In the genomic region with DNA sequence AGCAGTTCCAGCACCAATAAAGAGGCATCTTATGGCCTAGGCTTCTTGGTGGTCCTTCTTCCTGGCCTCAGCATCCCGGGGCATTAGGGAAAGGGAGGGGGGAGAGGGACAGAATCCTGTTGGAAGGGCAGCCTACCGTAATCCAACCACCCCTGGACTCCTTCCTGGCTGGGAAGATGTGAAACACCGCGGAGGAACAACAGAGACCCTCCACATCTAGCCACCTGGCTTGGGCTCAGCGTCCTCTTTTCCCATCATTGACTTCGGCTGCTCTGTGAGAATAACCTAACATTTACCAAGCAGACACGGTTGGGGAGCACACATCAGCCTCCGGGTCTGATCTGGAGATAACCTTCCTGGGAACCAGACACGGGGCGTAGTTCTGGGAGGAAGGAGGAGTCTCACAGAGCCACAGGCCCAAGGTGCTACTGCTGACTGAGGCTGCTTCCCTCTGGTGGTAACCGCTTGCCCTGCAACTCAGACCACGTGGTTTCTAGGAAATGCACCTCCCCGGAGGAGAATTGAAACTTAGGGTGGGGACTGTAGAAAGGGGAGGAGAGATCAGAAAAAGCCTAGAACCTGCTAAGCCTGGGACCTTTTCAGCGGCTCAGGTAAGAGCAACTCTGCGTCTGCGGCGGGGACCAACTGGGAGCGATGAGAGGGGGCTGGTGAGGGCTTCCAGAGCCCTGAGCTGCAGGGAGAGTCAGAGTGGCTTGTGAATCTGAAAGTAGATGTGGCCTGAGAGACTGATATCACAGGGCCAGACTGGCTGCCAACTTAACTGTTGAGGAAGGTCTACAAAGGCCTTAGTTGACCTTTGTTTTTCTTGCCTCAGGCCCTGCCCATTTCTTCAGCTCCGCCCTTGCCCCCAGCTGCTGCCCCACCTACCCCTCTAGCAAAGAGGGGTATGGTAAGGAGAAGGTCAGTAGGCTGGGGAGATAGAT, we compare ENCODE assay signal across 8 mouse cellular contexts. TPM values are rescaled to one million over a fixed set of nuclear protein-coding genes. Genes with fewer than 3 reads are reported as not detected.
DNase-seq lines count a peak whose midpoint lies in the region; ATAC-seq and TF ChIP-seq lines count a peak whose summit lies in the region.

No protein-coding gene starts in this region.

- H3K4me3 ChIP-seq in embryonic facial prominence, embryonic 13.5 days, result peak overlapping the region; percentile 44
- H3K4me3 ChIP-seq in kidney, adult 2 months (ENCODE audit: insufficient read depth, low read depth, low read length), result peak overlapping the region; percentile 68
- H3K4me3 ChIP-seq in limb, embryonic 12.5 days (replicated peaks), result peak overlapping the region; percentile 33
- peak overlapping the region; percentile 26 for H3K4me3 ChIP-seq in midbrain, embryonic 15.5 days
- peak overlapping the region; percentile 79 for H3K4me3 ChIP-seq in spleen, adult 2 months (ENCODE audit: extremely low read depth, insufficient read depth, insufficient read length)

- peak; percentile 83 for ATAC-seq in embryonic facial prominence, embryonic 13.5 days (ENCODE audit: insufficient number of reproducible peaks, insufficient read depth, low FRiP score, low TSS enrichment, low read depth)
- peak; percentile 87 for ATAC-seq in limb, embryonic 12.5 days (ENCODE audit: insufficient number of reproducible peaks, insufficient read depth, low FRiP score, low TSS enrichment, low read depth)
- ATAC-seq in midbrain, embryonic 15.5 days (replicated peaks), result peak; percentile 90

- H3K9me3 ChIP-seq in embryonic facial prominence, embryonic 13.5 days, result no peaks in the 10 kb centered on the region
- H3K9me3 ChIP-seq in limb, embryonic 12.5 days, result no peaks in the 10 kb centered on the region
- H3K9me3 ChIP-seq in midbrain, embryonic 15.5 days, result no peaks in the 10 kb centered on the region

- no peaks in the 10 kb centered on the region for H3K27me3 ChIP-seq in embryonic facial prominence, embryonic 13.5 days
- no peaks in the 10 kb centered on the region for H3K27me3 ChIP-seq in kidney, adult 2 months (replicated peaks; ENCODE audit: control insufficient read depth, insufficient read depth, low read length)
- H3K27me3 ChIP-seq in limb, embryonic 12.5 days, result no peaks in the 10 kb centered on the region
- no peaks in the 10 kb centered on the region for H3K27me3 ChIP-seq in midbrain, embryonic 15.5 days (replicated peaks)
- no peaks in the 10 kb centered on the region for H3K27me3 ChIP-seq in spleen, adult 2 months (ENCODE audit: control insufficient read depth, insufficient read depth, low read length)

- peak overlapping the region; percentile 70 for H3K9ac ChIP-seq in embryonic facial prominence, embryonic 13.5 days
- H3K9ac ChIP-seq in limb, embryonic 12.5 days (replicated peaks), result peak overlapping the region; percentile 56
- 0 out of 2 replicates have a peak overlapping the region, but pooled peaks have one; percentile 2 for H3K9ac ChIP-seq in midbrain, embryonic 15.5 days

- TF ChIP-seq POLR2A in kidney, adult 2 months (IDR thresholded peaks at IDR 0.05; ENCODE audit: low read depth, low read length), result peak; percentile 40
- peak; percentile 54; the same call in 1 of the 2 replicates for TF ChIP-seq POLR2A in spleen, adult 2 months (IDR thresholded peaks at IDR 0.05; ENCODE audit: low read depth, low read length)

- peak; percentile 62 for DNase-seq in 3134 (ENCODE audit: extremely low read depth, insufficient read length, low spot score)
- peak; percentile 93 to 94 for DNase-seq in adrenal gland, postnatal 36 days
- peak; percentile 94 to 96 for DNase-seq in heart, adult 18-20 months
- peak; percentile 98 for DNase-seq in kidney, adult 2 months
- peak; percentile 94 for DNase-seq in spleen, adult 2 months (ENCODE audit: low read depth in 1 of 2, low spot score in 2 of 2)

- H3K27ac ChIP-seq in embryonic facial prominence, embryonic 13.5 days, result peak overlapping the region; percentile 72
- peak overlapping the region; percentile 97 for H3K27ac ChIP-seq in kidney, adult 2 months (ENCODE audit: insufficient read depth, low read depth, low read length)
- H3K27ac ChIP-seq in limb, embryonic 12.5 days, result peak overlapping the region; percentile 59
- 0 out of 2 replicates have a peak overlapping the region, but pooled peaks have one; percentile 38 for H3K27ac ChIP-seq in midbrain, embryonic 15.5 days
- H3K27ac ChIP-seq in spleen, adult 2 months (ENCODE audit: insufficient read depth, low read length), result peak overlapping the region; percentile 98

- 16% methylated on average over 19 of the region's 19 CpGs for WGBS in embryonic facial prominence, embryonic 13.5 days
- 6% methylated on average over 19 of the region's 19 CpGs for WGBS in kidney, adult 2 months
- WGBS in limb, embryonic 12.5 days, result 13% methylated on average over 19 of the region's 19 CpGs
- WGBS in midbrain, embryonic 15.5 days, result 22% methylated on average over 19 of the region's 19 CpGs
- WGBS in spleen, adult 2 months, result 2% methylated on average over 19 of the region's 19 CpGs

- peak overlapping the region; percentile 62 for H3K4me2 ChIP-seq in embryonic facial prominence, embryonic 13.5 days
- peak overlapping the region; percentile 57 for H3K4me2 ChIP-seq in limb, embryonic 12.5 days
- peak overlapping the region; percentile 41 for H3K4me2 ChIP-seq in midbrain, embryonic 15.5 days

- H3K36me3 ChIP-seq in embryonic facial prominence, embryonic 13.5 days, result peaks cover 78% of the 10 kb centered on the region
- peaks cover 10% of the 10 kb centered on the region for H3K36me3 ChIP-seq in kidney, adult 2 months (ENCODE audit: control insufficient read depth, insufficient read depth, low read length)
- peaks cover 82% of the 10 kb centered on the region for H3K36me3 ChIP-seq in limb, embryonic 12.5 days
- peaks cover 58% of the 10 kb centered on the region for H3K36me3 ChIP-seq in midbrain, embryonic 15.5 days (replicated peaks)
- peaks cover 51% of the 10 kb centered on the region for H3K36me3 ChIP-seq in spleen, adult 2 months (ENCODE audit: control insufficient read depth, insufficient read depth, low read length)

- peak; percentile 95 for TF ChIP-seq CTCF in kidney, adult 2 months (conservative IDR thresholded peaks at IDR 0.05; ENCODE audit: insufficient read depth, insufficient read length, low read depth, low read length)
- peak; percentile 86 for TF ChIP-seq CTCF in spleen, adult 2 months (IDR thresholded peaks at IDR 0.05; ENCODE audit: extremely low read depth, insufficient read depth, insufficient read length, insufficient replicate concordance)

- H3K4me1 ChIP-seq in embryonic facial prominence, embryonic 13.5 days, result peaks cover 15% of the 10 kb centered on the region
- H3K4me1 ChIP-seq in kidney, adult 2 months (ENCODE audit: control insufficient read depth, insufficient read depth, low read length), result peaks cover 6% of the 10 kb centered on the region; the same call in 1 of the 2 replicates
- H3K4me1 ChIP-seq in limb, embryonic 12.5 days (replicated peaks), result peaks cover 6% of the 10 kb centered on the region
- H3K4me1 ChIP-seq in midbrain, embryonic 15.5 days, result peaks cover 8% of the 10 kb centered on the region
- H3K4me1 ChIP-seq in spleen, adult 2 months (ENCODE audit: control insufficient read depth, insufficient read depth, insufficient read length), result peaks cover 18% of the 10 kb centered on the region; the same call in 1 of the 2 replicates

RNA-seq across cellular contexts. Expression of a gene that starts 0.5 kb away (rescaled TPM):
- 10 to 100 TPM; 30.3 to 30.6 TPM for total RNA-seq in adrenal gland, postnatal 36 days (2021)
- 10.5 and 12.3 TPM in 2 replicates for polyA plus RNA-seq in embryonic facial prominence, embryonic 13.5 days (2015; fragmentation: Nextera tagmentation; extraction: Ambion mirVana)
- total RNA-seq in heart, adult 18-20 months (2021), result 10 to 100 TPM in 1 of 2 experiments, 1 to 10 TPM in 1; 8.9 to 11.0 TPM
- 36.9 and 39.9 TPM in 2 replicates for polyA plus RNA-seq in kidney, adult 2 months (2012; rRNA removed)
- polyA plus RNA-seq in limb, embryonic 12.5 days (2016; fragmentation: Nextera tagmentation; extraction: Ambion mirVana), result 9.2 and 9.6 TPM in 2 replicates
- 10.0 and 13.5 TPM in 2 replicates for polyA plus RNA-seq in midbrain, embryonic 15.5 days (2015; fragmentation: Nextera tagmentation; extraction: Ambion mirVana)
- 101 and 154 TPM in 2 replicates for polyA plus RNA-seq in spleen, adult 2 months (2012; rRNA removed)

RNA-seq across cellular contexts. Expression of a gene that starts 12.4 kb away (rescaled TPM):
- 10 to 100 TPM; 33.7 to 33.9 TPM for total RNA-seq in adrenal gland, postnatal 36 days (2021)
- polyA plus RNA-seq in embryonic facial prominence, embryonic 13.5 days (2015; fragmentation: Nextera tagmentation; extraction: Ambion mirVana), result 17.6 and 21.7 TPM in 2 replicates
- 10 to 100 TPM; 25.4 to 29.9 TPM for total RNA-seq in heart, adult 18-20 months (2021)
- 27.0 and 27.6 TPM in 2 replicates for polyA plus RNA-seq in kidney, adult 2 months (2012; rRNA removed)
- 19.9 and 22.4 TPM in 2 replicates for polyA plus RNA-seq in limb, embryonic 12.5 days (2016; fragmentation: Nextera tagmentation; extraction: Ambion mirVana)
- 23.0 and 24.2 TPM in 2 replicates for polyA plus RNA-seq in midbrain, embryonic 15.5 days (2015; fragmentation: Nextera tagmentation; extraction: Ambion mirVana)
- polyA plus RNA-seq in spleen, adult 2 months (2012; rRNA removed), result 52.5 and 63.2 TPM in 2 replicates

RNA-seq across cellular contexts. Expression of a gene that starts 13.0 kb away (rescaled TPM):
- 100 to 1,000 TPM; 311 to 396 TPM for total RNA-seq in adrenal gland, postnatal 36 days (2021)
- 233 and 267 TPM in 2 replicates for polyA plus RNA-seq in embryonic facial prominence, embryonic 13.5 days (2015; fragmentation: Nextera tagmentation; extraction: Ambion mirVana)
- total RNA-seq in heart, adult 18-20 months (2021), result 100 to 1,000 TPM; 142 to 145 TPM
- polyA plus RNA-seq in kidney, adult 2 months (2012; rRNA removed), result 53.1 and 60.2 TPM in 2 replicates
- polyA plus RNA-seq in limb, embryonic 12.5 days (2016; fragmentation: Nextera tagmentation; extraction: Ambion mirVana), result 210 and 260 TPM in 2 replicates
- polyA plus RNA-seq in midbrain, embryonic 15.5 days (2015; fragmentation: Nextera tagmentation; extraction: Ambion mirVana), result 150 and 184 TPM in 2 replicates
- polyA plus RNA-seq in spleen, adult 2 months (2012; rRNA removed), result 60.4 and 67.7 TPM in 2 replicates

RNA-seq across cellular contexts. Expression of a gene that starts 13.9 kb away (rescaled TPM):
- 1 to 10 TPM; 5.8 to 6.6 TPM for total RNA-seq in adrenal gland, postnatal 36 days (2021)
- polyA plus RNA-seq in embryonic facial prominence, embryonic 13.5 days (2015; fragmentation: Nextera tagmentation; extraction: Ambion mirVana), result 2.0 and 2.8 TPM in 2 replicates
- total RNA-seq in heart, adult 18-20 months (2021), result under 1 TPM; 0.22 to 0.62 TPM
- 11.4 and 13.3 TPM in 2 replicates for polyA plus RNA-seq in kidney, adult 2 months (2012; rRNA removed)
- 10.0 and 12.2 TPM in 2 replicates for polyA plus RNA-seq in limb, embryonic 12.5 days (2016; fragmentation: Nextera tagmentation; extraction: Ambion mirVana)
- 6.5 and 6.6 TPM in 2 replicates for polyA plus RNA-seq in midbrain, embryonic 15.5 days (2015; fragmentation: Nextera tagmentation; extraction: Ambion mirVana)
- 0.92 and 2.4 TPM in 2 replicates for polyA plus RNA-seq in spleen, adult 2 months (2012; rRNA removed)

RNA-seq across cellular contexts. Expression of a gene that starts 18.8 kb away (rescaled TPM):
- 10 to 100 TPM; 28.0 to 45.9 TPM for total RNA-seq in adrenal gland, postnatal 36 days (2021)
- polyA plus RNA-seq in embryonic facial prominence, embryonic 13.5 days (2015; fragmentation: Nextera tagmentation; extraction: Ambion mirVana), result 4.7 and 4.8 TPM in 2 replicates
- 10 to 100 TPM; 66.8 to 70.0 TPM for total RNA-seq in heart, adult 18-20 months (2021)
- polyA plus RNA-seq in kidney, adult 2 months (2012; rRNA removed), result 21.9 and 24.9 TPM in 2 replicates
- polyA plus RNA-seq in limb, embryonic 12.5 days (2016; fragmentation: Nextera tagmentation; extraction: Ambion mirVana), result 3.7 and 4.0 TPM in 2 replicates
- polyA plus RNA-seq in midbrain, embryonic 15.5 days (2015; fragmentation: Nextera tagmentation; extraction: Ambion mirVana), result 29.3 and 32.9 TPM in 2 replicates
- polyA plus RNA-seq in spleen, adult 2 months (2012; rRNA removed), result 14.5 and 15.0 TPM in 2 replicates

Comparison
In these comparisons a context has a peak if more than half of its experiments do, and no peak if none do; other contexts are left out.
1. Peak in every context shown above with its lines: DNase-seq, ATAC-seq, H3K4me3 ChIP-seq and H3K27ac ChIP-seq.
2. H3K27ac ChIP-seq: peak in every context shown above with its lines; median percentile 98 in spleen, adult 2 months; 97 in kidney, adult 2 months; 72 in embryonic facial prominence, embryonic 13.5 days; 59 in limb, embryonic 12.5 days; 38 in midbrain, embryonic 15.5 days.
3. H3K4me3 ChIP-seq: peak in every context shown above with its lines; median percentile 79 in spleen, adult 2 months; 68 in kidney, adult 2 months; 44 in embryonic facial prominence, embryonic 13.5 days; 33 in limb, embryonic 12.5 days; 26 in midbrain, embryonic 15.5 days.
4. H3K9ac ChIP-seq: peak in every context shown above with its lines; median percentile 70 in embryonic facial prominence, embryonic 13.5 days; 56 in limb, embryonic 12.5 days; 2 in midbrain, embryonic 15.5 days.